ENCODE assay signal across 9 mouse cellular contexts in the genomic region with DNA sequence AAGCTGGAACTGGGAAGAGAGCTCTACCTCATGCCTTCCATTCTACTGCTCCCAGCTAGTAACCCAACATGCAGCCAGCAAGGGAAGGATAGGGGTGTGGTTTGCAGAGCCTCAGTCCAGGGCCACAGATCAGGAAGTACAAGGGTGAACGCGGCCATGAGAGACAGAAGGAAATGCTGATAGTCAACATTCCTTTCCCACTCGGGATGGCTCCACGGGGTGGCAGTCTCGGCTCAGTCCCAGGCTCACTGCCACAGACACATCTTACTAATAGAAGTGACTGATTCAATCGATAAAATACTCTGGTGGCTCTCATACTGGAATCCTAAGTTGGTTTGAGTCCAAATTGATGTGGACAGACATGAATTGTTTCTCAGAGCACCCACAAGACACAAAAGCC. TPM values are rescaled to one million over a fixed set of nuclear protein-coding genes. Genes with fewer than 3 reads are reported as not detected.
DNase-seq lines count a peak whose midpoint lies in the region; ATAC-seq lines count a peak whose summit lies in the region.
"Had no signal": no experiment of that assay in that cellular context is flagged by ENCODE, and none has a peak within 500 bp of the region (broad histone marks: within the 10 kb centered on the region; RNA-seq: fewer than 3 reads in every experiment).

No protein-coding gene starts in this region.

- no peak overlapping the region for H3K27ac ChIP-seq in liver, embryonic 11.5 days (ENCODE audit: low read depth, low read length)
- H3K27ac ChIP-seq in heart, embryonic 16.5 days (ENCODE audit: low read length), result no peak overlapping the region
- H3K27ac ChIP-seq: neural tube, embryonic 12.5 days had no signal

- no peak overlapping the region for H3K4me2 ChIP-seq in liver, embryonic 11.5 days
- no peak overlapping the region for H3K4me2 ChIP-seq in heart, embryonic 16.5 days (ENCODE audit: low read depth, low read length)
- H3K4me2 ChIP-seq: neural tube, embryonic 12.5 days had no signal

- H3K9me3 ChIP-seq in liver, embryonic 11.5 days (ENCODE audit: control insufficient read depth, low read length), result no peaks in the 10 kb centered on the region
- H3K9me3 ChIP-seq in heart, embryonic 16.5 days (replicated peaks; ENCODE audit: control insufficient read depth, low read length), result no peaks in the 10 kb centered on the region
- H3K9me3 ChIP-seq: neural tube, embryonic 12.5 days had no signal

- WGBS in liver, embryonic 11.5 days, result 44% methylated on average over 6 of the region's 6 CpGs
- WGBS in heart, embryonic 16.5 days, result 19% methylated on average over 6 of the region's 6 CpGs

- no peak; the same call in 1 of the 2 replicates for ATAC-seq in liver, embryonic 11.5 days (replicated peaks; ENCODE audit: low FRiP score)
- peak; percentile 53; the same call in 1 of the 2 replicates for ATAC-seq in heart, embryonic 16.5 days (replicated peaks; ENCODE audit: extremely low read depth, insufficient read depth, low FRiP score)

- H3K4me1 ChIP-seq in liver, embryonic 11.5 days (replicated peaks; ENCODE audit: control insufficient read depth, insufficient read depth, low read length), result no peaks in the 10 kb centered on the region
- H3K4me1 ChIP-seq in heart, embryonic 16.5 days (ENCODE audit: control insufficient read depth, insufficient read depth, low read length), result no peaks in the 10 kb centered on the region
- H3K4me1 ChIP-seq: neural tube, embryonic 12.5 days had no signal

- peak; percentile 29 for DNase-seq in liver
- no peak for DNase-seq in liver, embryonic 11.5 days (ENCODE audit: low spot score)
- DNase-seq in adrenal gland, postnatal 10 days, result peak; percentile 72
- DNase-seq in layer of hippocampus, adult 9-11 months, result peak; percentile 58
- DNase-seq in ovary, postnatal 36 days (ENCODE audit: low spot score), result peak; percentile 53
- DNase-seq in thymus, adult 18-20 months, result no peak
- DNase-seq in embryo, embryonic 10.5 days (ENCODE audit: low spot score), result no peak

- H3K27me3 ChIP-seq in liver, embryonic 11.5 days (replicated peaks; ENCODE audit: control insufficient read depth, insufficient read depth, low read length), result no peaks in the 10 kb centered on the region
- H3K27me3 ChIP-seq in heart, embryonic 16.5 days (ENCODE audit: control insufficient read depth, insufficient read depth, low read length), result no peaks in the 10 kb centered on the region
- H3K27me3 ChIP-seq: neural tube, embryonic 12.5 days had no signal

- no peak overlapping the region for H3K9ac ChIP-seq in liver, embryonic 11.5 days (ENCODE audit: low read depth, low read length)
- no peak overlapping the region for H3K9ac ChIP-seq in heart, embryonic 16.5 days (ENCODE audit: low read length)
- H3K9ac ChIP-seq: neural tube, embryonic 12.5 days had no signal

- peaks cover 9% of the 10 kb centered on the region; the same call in 1 of the 2 replicates for H3K36me3 ChIP-seq in liver, embryonic 11.5 days (ENCODE audit: control insufficient read depth, insufficient read depth, low read length)
- H3K36me3 ChIP-seq in heart, embryonic 16.5 days (ENCODE audit: control insufficient read depth, insufficient read depth), result peaks cover 23% of the 10 kb centered on the region

- H3K4me3 ChIP-seq in liver, embryonic 11.5 days (ENCODE audit: low read depth, low read length), result no peak overlapping the region
- no peak overlapping the region for H3K4me3 ChIP-seq in heart, embryonic 16.5 days (ENCODE audit: low read length)
- H3K4me3 ChIP-seq: neural tube, embryonic 12.5 days had no signal

RNA-seq across cellular contexts. Expression of a gene that starts 17.7 kb away (rescaled TPM):
- polyA plus RNA-seq in liver, embryonic 11.5 days (2014; fragmentation: Nextera tagmentation; extraction: Ambion mirVana), result 42.7 and 49.0 TPM in 2 replicates
- 10 to 100 TPM; 27.5 to 43.8 TPM for total RNA-seq in adrenal gland, postnatal 10 days (2021)
- polyA plus RNA-seq in heart, embryonic 16.5 days (2015; fragmentation: Nextera tagmentation; extraction: Ambion mirVana), result 43.5 and 45.5 TPM in 2 replicates

RNA-seq across cellular contexts. Expression of a gene that starts 27.8 kb away (rescaled TPM):
- polyA plus RNA-seq in liver, embryonic 11.5 days (2014; fragmentation: Nextera tagmentation; extraction: Ambion mirVana), result 4.3 and 5.5 TPM in 2 replicates
- 10 to 100 TPM; 19.3 to 37.1 TPM for total RNA-seq in adrenal gland, postnatal 10 days (2021)
- 0.38 and 0.82 TPM in 2 replicates for polyA plus RNA-seq in heart, embryonic 16.5 days (2015; fragmentation: Nextera tagmentation; extraction: Ambion mirVana)

Comparison
In these comparisons a context has a peak if more than half of its experiments do, and no peak if none do; other contexts are left out.
1. DNase-seq: peak in liver (single experiment), adrenal gland, postnatal 10 days (single experiment), layer of hippocampus, adult 9-11 months (single experiment) and ovary, postnatal 36 days (single experiment); none in liver, embryonic 11.5 days (single experiment), thymus, adult 18-20 months (0 of 2) and embryo, embryonic 10.5 days (single experiment).